Mouse (Mus musculus) adrenal gland, adult 2 months (tissue): ENCODE measurements around the gene Lrguk. TPM values are rescaled to one million over a fixed set of nuclear protein-coding genes. Genes with fewer than 3 reads are reported as not detected.

Experiments
- DNase-seq: peaks from one replicate; pipeline ENCODE4 v3.0.0; 2021
- polyA plus RNA-seq: library from polyadenylated mRNA; depleted of rRNA; stranded (reverse); fragments of >200 nt; gene quantifications from 2 replicates; pipeline ENCODE4 v1.2.3, GENCODE M21; 2012; rRNA removed
- total RNA-seq, 2 experiments: library from RNA; stranded (reverse); gene quantifications; 2 replicates each; pipeline ENCODE4 v1.2.3; 2021

The Lrguk gene
- total and polyA plus RNA-seq, 3 experiments, result 0.07 to 0.41 (median 0.32) TPM

DNA sequence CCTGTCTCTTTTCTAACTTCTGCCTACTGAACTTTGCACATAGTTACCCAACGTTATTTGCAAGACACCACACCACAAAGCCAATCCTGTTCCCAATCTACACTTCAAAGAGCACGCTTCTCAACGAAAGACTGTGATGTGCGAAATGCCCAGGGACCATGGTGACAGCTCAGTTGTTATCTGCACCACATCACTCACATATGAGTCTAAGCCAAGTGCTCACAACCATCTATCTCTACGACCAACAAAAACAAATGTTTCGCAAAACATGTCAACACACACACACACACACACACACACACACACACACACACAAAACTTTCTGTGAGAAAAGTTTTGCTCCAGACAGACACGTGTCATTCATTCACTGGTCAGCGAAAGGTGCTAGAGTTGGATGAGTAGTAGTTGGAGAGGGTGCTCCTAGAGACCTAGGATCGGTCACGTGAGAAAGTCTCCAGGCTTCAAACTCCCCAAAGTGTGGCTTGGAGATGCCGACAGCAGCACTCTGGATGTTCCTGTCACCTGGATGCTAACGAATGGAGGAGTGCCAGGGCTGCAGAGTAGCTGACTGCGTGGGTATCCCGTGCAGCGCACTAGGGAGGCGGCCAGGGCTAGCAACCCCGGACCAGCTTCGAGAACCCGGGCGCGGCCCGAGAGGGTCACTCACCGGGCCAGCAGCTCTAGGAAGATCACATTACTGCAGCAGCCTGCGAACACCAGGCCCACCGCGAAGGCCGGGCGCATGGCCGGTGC, 147.0 kb downstream of the Lrguk start:
- DNase-seq, result no peak

DNA sequence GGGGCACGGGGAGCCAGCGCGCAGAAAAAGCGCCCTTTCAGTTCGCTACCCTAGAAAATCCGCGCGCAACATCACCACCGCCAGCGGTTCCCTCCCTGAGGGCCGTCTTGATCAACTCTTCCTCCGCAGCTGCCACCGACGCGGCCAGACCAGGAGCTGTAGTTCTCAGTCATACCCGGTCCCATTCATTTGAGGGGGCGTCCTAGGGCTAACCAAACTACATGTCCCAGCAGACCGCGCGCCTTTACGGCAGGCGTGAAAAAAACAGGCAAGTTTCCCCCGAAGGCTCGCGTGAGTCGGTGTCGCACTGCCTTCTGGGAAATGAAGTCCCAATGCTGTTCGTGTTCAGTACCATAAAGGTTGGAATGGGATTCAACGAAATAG, 147.6 kb downstream of the Lrguk start, which contains the start of gene Slc35b4:
TSS of gene Slc35b4 (minus strand) at position 248 of the 384 bp plus-strand sequence.
- DNase-seq, result peak; percentile 95

GRCm38 (mm10) chr6:34179007-34179406, 149.8 kb downstream of the Lrguk start:
- no peak for DNase-seq

GRCm38 (mm10) chr6:34179911-34180310, 150.7 kb downstream of the Lrguk start:
- no peak for DNase-seq

- no peak for DNase-seq
Measured at GRCm38 (mm10) chr6:34181961-34182360, 152.7 kb downstream of the Lrguk start.

DNA sequence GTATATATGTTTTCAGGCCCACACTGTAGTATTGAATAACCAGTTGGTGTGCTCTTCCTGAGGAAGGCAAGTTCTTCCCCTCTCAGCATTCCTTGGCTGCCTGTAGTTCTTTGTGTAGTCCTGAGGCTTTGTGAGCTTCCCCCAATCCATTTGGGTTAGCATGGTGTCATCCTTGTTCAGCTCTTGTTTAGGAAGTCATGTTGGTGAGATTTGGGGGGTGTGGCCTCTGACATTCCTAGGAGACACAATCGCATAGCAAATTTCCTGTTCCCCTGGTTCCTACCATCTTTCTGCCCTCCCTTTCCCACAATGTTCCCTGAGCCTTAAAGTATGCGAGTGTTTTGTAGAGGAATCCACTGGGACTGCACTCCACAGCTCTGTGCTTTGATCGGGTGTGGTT, 154.1 kb downstream of the Lrguk start:
- no peak for DNase-seq

Other genes starting within 250 kb of the Lrguk start
- gene Slc35b4, start 147.7 kb downstream of the Lrguk start, total RNA-seq, result 10 to 100 TPM; 25.0 to 46.9 TPM
- 9.6 and 11.7 TPM in 2 replicates for gene Slc35b4, start 147.7 kb downstream of the Lrguk start, polyA plus RNA-seq